Mouse (Mus musculus) ES-Bruce4 (cell line): Measurements from ENCODE around the gene Gm45213.

Experiments
- CTCF ChIP-seq: IDR thresholded peaks from one replicate; pipeline ENCODE4 v1.8.1; 2011; ENCODE audit warnings: low read depth, low read length
- EP300 ChIP-seq: IDR thresholded peaks from 2 replicates; pipeline ENCODE4 v1.6.1; 2011; ENCODE audit warnings: low read depth, low read length; ENCODE audit not compliant: insufficient read depth

DNA sequence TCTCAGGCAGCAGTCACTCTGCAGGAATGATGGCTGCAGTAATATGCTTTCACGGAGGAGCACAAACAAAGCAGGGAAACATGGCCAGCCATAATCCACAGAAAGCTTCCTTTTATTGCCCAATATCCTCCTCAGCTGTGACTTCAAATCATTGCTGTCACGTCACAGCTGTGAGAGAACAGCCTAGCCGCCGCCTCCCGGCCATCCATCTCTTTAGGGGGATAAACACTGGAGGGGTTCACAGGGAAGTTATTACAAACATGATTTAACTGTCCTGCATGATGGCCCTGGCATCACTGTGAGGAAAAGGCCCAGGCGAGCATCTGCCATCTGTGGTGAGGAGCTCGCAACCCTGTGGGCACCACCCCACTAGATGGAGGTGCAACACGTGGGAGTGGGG, 6.6 kb upstream of the Gm45213 start:
- TF ChIP-seq EP300, result no peak
- TF ChIP-seq CTCF, result no peak
